Mouse (Mus musculus) kidney, embryonic 14.5 days (tissue): Measurements from ENCODE around the gene Prdm16. TPM values are rescaled to one million over a fixed set of nuclear protein-coding genes. Genes with fewer than 3 reads are reported as not detected.

Experiments used
- ATAC-seq: fragments of 200-750 bp; cut with Nextera tagmentation; 2 replicates; pipeline ENCODE4 v1.8.0; 2017; ENCODE audit warnings: moderate number of reproducible peaks, mild to moderate bottlenecking, moderate TSS enrichment, moderate library complexity; ENCODE audit not compliant: low FRiP score, low TSS enrichment
- H3K27ac ChIP-seq: fragments of 300-500 bp; sonication (generic); 2 replicates; pipeline ENCODE4 v1.5.1; 2014; ENCODE audit warnings: low read depth, mild to moderate bottlenecking, low read length, moderate library complexity, mixed read lengths
- H3K27me3 ChIP-seq: fragments of 300-500 bp; sonication (generic); 2 replicates; pipeline ENCODE4 v1.6.1; 2014; ENCODE audit warnings: mild to moderate bottlenecking, low read length; ENCODE audit not compliant: control insufficient read depth, insufficient read depth
- H3K36me3 ChIP-seq: fragments of 300-500 bp; sonication (generic); 2 replicates; pipeline ENCODE4 v1.6.1; 2014; ENCODE audit warnings: low read length, mixed read lengths; ENCODE audit not compliant: control insufficient read depth, insufficient read depth
- H3K4me1 ChIP-seq: fragments of 300-500 bp; sonication (generic); 2 replicates; pipeline ENCODE4 v1.6.1; 2014; ENCODE audit warnings: low read length, mixed read lengths; ENCODE audit not compliant: control insufficient read depth, insufficient read depth
- H3K4me2 ChIP-seq: fragments of 300-500 bp; sonication (generic); replicated peaks from 2 replicates; pipeline ENCODE4 v1.6.1; 2014; ENCODE audit warnings: low read depth, mild to moderate bottlenecking, low read length
- H3K4me3 ChIP-seq: fragments of 300-500 bp; sonication (generic); 2 replicates; pipeline ENCODE4 v1.5.1; 2014; ENCODE audit warnings: mild to moderate bottlenecking, low read length
- H3K9ac ChIP-seq: fragments of 300-500 bp; sonication (generic); 2 replicates; pipeline ENCODE4 v1.6.1; 2014; ENCODE audit warnings: low read depth, mild to moderate bottlenecking, low read length, moderate library complexity
- H3K9me3 ChIP-seq: fragments of 300-500 bp; sonication (generic); 2 replicates; pipeline ENCODE4 v1.6.1; 2016; ENCODE audit warnings: low read length; ENCODE audit not compliant: control insufficient read depth
- WGBS: fragments of 180-500 bp; shearing (Covaris S2); extraction: QIAGEN DNeasy Blood & Tissue Kit; methylation state at CpG from one replicate; pipeline ENCODE4 v1.1.7; 2014; 5-methylcytosine and 5-hydroxymethylcytosine counted together
- polyA plus RNA-seq: library from polyadenylated mRNA; unstranded; fragments of >200 nt; fragmentation: Nextera tagmentation; extraction: Ambion mirVana; gene quantifications from 2 replicates; pipeline ENCODE4 v1.2.1, GENCODE M21; 2014

The Prdm16 gene
- polyA plus RNA-seq, 1 experiment from 2014 or later = 25.4 TPM

GRCm38 (mm10) chr4:154563201-154563600, 73.5 kb downstream of the Prdm16 start:
- peaks cover 4% of the 10 kb centered on the region for H3K4me1 ChIP-seq

GRCm38 (mm10) chr4:154558041-154558440, 78.6 kb downstream of the Prdm16 start:
- H3K9me3 ChIP-seq = no peaks in the 10 kb centered on the region
- H3K27me3 ChIP-seq = peaks cover 67% of the 10 kb centered on the region
- no peak overlapping the region for H3K4me2 ChIP-seq
- no peak overlapping the region for H3K9ac ChIP-seq
- no peak overlapping the region for H3K4me3 ChIP-seq
- H3K36me3 ChIP-seq = no peaks in the 10 kb centered on the region
- 90% methylated on average over 5 of the region's 5 CpGs for WGBS
- H3K4me1 ChIP-seq = peaks cover 10% of the 10 kb centered on the region; the same call in 1 of the 2 replicates
- ATAC-seq = no peak
- H3K27ac ChIP-seq = no peak overlapping the region

More at GRCm38 (mm10) chr4:154563201-154563600, 73.5 kb downstream of the Prdm16 start:
- Histone ChIP-seq H3K27me3 (peaks cover 44% of the 10 kb centered on the region), H3K9ac (no peak overlapping the region), H3K4me3 (no peak overlapping the region), H3K4me2 (no peak overlapping the region), H3K9me3 (no peaks in the 10 kb centered on the region), H3K36me3 (no peaks in the 10 kb centered on the region), H3K27ac (no peak overlapping the region)
- ATAC-seq = no peak
- WGBS = 93% methylated on average over 6 of the region's 6 CpGs

- Histone ChIP-seq H3K27ac (no peak overlapping the region), H3K9me3 (no peaks in the 10 kb centered on the region), H3K4me3 (no peak overlapping the region), H3K36me3 (no peaks in the 10 kb centered on the region), H3K27me3 (peaks cover 68% of the 10 kb centered on the region), H3K4me2 (no peak overlapping the region), H3K9ac (no peak overlapping the region), H3K4me1 (peaks cover 10% of the 10 kb centered on the region; the same call in 1 of the 2 replicates)
- no peak for ATAC-seq
- 84% methylated on average over 11 of the region's 11 CpGs for WGBS
Measured at GRCm38 (mm10) chr4:154557168-154557567, 79.5 kb downstream of the Prdm16 start.

GRCm38 (mm10) chr4:154556418-154556817, 80.3 kb downstream of the Prdm16 start:
- Histone ChIP-seq H3K9me3 (no peaks in the 10 kb centered on the region), H3K27ac (no peak overlapping the region), H3K4me1 (peaks cover 10% of the 10 kb centered on the region; the same call in 1 of the 2 replicates), H3K9ac (no peak overlapping the region), H3K36me3 (no peaks in the 10 kb centered on the region), H3K4me3 (no peak overlapping the region), H3K27me3 (peaks cover 67% of the 10 kb centered on the region), H3K4me2 (no peak overlapping the region)
- 54% methylated on average over 11 of the region's 11 CpGs for WGBS
- ATAC-seq = no peak

- 34% methylated on average over 17 of the region's 17 CpGs for WGBS
- Histone ChIP-seq H3K36me3 (no peaks in the 10 kb centered on the region), H3K4me3 (no peak overlapping the region; the same call in 1 of the 2 replicates), H3K4me2 (peak overlapping the region; percentile 12; the same call in 1 of the 2 replicates), H3K27me3 (peaks cover 72% of the 10 kb centered on the region), H3K9me3 (no peaks in the 10 kb centered on the region), H3K9ac (no peak overlapping the region), H3K27ac (no peak overlapping the region), H3K4me1 (peaks cover 21% of the 10 kb centered on the region)
- no peak for ATAC-seq
Measured at GRCm38 (mm10) chr4:154549961-154550393, 86.7 kb downstream of the Prdm16 start.

- Histone ChIP-seq H3K9ac (no peak overlapping the region), H3K27me3 (peaks cover 72% of the 10 kb centered on the region), H3K36me3 (no peaks in the 10 kb centered on the region), H3K4me1 (peaks cover 16% of the 10 kb centered on the region; the same call in 1 of the 2 replicates), H3K27ac (no peak overlapping the region), H3K4me2 (peak overlapping the region; percentile 12; the same call in 1 of the 2 replicates), H3K9me3 (no peaks in the 10 kb centered on the region), H3K4me3 (no peak overlapping the region)
- 77% methylated on average over 11 of the region's 11 CpGs for WGBS
- no peak for ATAC-seq
Measured at GRCm38 (mm10) chr4:154549497-154549896, 87.2 kb downstream of the Prdm16 start.

GRCm38 (mm10) chr4:154547176-154547855, 89.4 kb downstream of the Prdm16 start:
- no peak for ATAC-seq
- H3K27ac ChIP-seq = no peak overlapping the region
- no peak overlapping the region for H3K9ac ChIP-seq
- no peak overlapping the region for H3K4me3 ChIP-seq
- WGBS = 58% methylated on average over 21 of the region's 21 CpGs
- no peaks in the 10 kb centered on the region for H3K9me3 ChIP-seq
- H3K4me1 ChIP-seq = peaks cover 29% of the 10 kb centered on the region
- H3K27me3 ChIP-seq = peaks cover 65% of the 10 kb centered on the region
- no peak overlapping the region for H3K4me2 ChIP-seq
- H3K36me3 ChIP-seq = no peaks in the 10 kb centered on the region

GRCm38 (mm10) chr4:154545296-154545695, 91.4 kb downstream of the Prdm16 start:
- no peak for ATAC-seq
- Histone ChIP-seq H3K27me3 (peaks cover 77% of the 10 kb centered on the region), H3K4me2 (no peak overlapping the region), H3K4me3 (no peak overlapping the region), H3K9ac (no peak overlapping the region), H3K4me1 (peaks cover 30% of the 10 kb centered on the region), H3K36me3 (no peaks in the 10 kb centered on the region), H3K27ac (no peak overlapping the region), H3K9me3 (no peaks in the 10 kb centered on the region)
- 64% methylated on average over 9 of the region's 9 CpGs for WGBS

GRCm38 (mm10) chr4:154543921-154544320, 92.8 kb downstream of the Prdm16 start:
- Histone ChIP-seq H3K9ac (no peak overlapping the region), H3K9me3 (no peaks in the 10 kb centered on the region), H3K27ac (no peak overlapping the region), H3K36me3 (no peaks in the 10 kb centered on the region), H3K27me3 (peaks cover 66% of the 10 kb centered on the region), H3K4me1 (peaks cover 33% of the 10 kb centered on the region), H3K4me3 (no peak overlapping the region), H3K4me2 (no peak overlapping the region)
- peak; percentile 34 for ATAC-seq
- 4% methylated on average over 21 of the region's 21 CpGs for WGBS
